Mouse (Mus musculus) C2C12 (cell line): Measurements from ENCODE around the gene Klf15. TPM values are rescaled to one million over a fixed set of nuclear protein-coding genes. Genes with fewer than 3 reads are reported as not detected.

Experiments
- H3K27me3 ChIP-seq: one replicate; pipeline ENCODE4 v1.6.1; 2011; ENCODE audit not compliant: control insufficient read depth, insufficient read depth, insufficient read length
- H3K36me3 ChIP-seq: one replicate; pipeline ENCODE4 v1.6.1; 2011; ENCODE audit not compliant: control insufficient read depth, insufficient read depth
- H3K4me3 ChIP-seq: one replicate; pipeline ENCODE4 v1.5.1; 2011; ENCODE audit warnings: mild to moderate bottlenecking, control low read depth; ENCODE audit not compliant: poor library complexity, insufficient read depth, severe bottlenecking
- H3K79me2 ChIP-seq: one replicate; pipeline ENCODE4 v1.6.1; 2011; ENCODE audit not compliant: control insufficient read depth, insufficient read depth
- H3K79me3 ChIP-seq: one replicate; pipeline ENCODE4 v1.6.1; 2011; ENCODE audit warnings: low read depth, control low read depth
- H3ac ChIP-seq: one replicate; pipeline ENCODE3; 2011; ENCODE audit warnings: low read depth; ENCODE audit not compliant: control insufficient read depth, insufficient read length
- CEBPB ChIP-seq: IDR thresholded peaks from one replicate; pipeline ENCODE4 v1.6.1; 2011; ENCODE audit warnings: low read depth, mild to moderate bottlenecking, control low read depth, moderate library complexity
- CTCF ChIP-seq: IDR thresholded peaks from one replicate; pipeline ENCODE4 v1.5.1; 2011; ENCODE audit not compliant: control insufficient read depth, insufficient read depth, insufficient read length
- FOSL1 ChIP-seq: IDR thresholded peaks from one replicate; pipeline ENCODE4 v1.8.0; 2011; ENCODE audit warnings: mild to moderate bottlenecking, low read length; ENCODE audit not compliant: poor library complexity, insufficient read depth, severe bottlenecking
- MAX ChIP-seq: IDR thresholded peaks from one replicate; pipeline ENCODE4 v1.6.1; 2011; ENCODE audit warnings: mild to moderate bottlenecking, control low read depth
- MYOD1 ChIP-seq: IDR thresholded peaks from one replicate; pipeline ENCODE4 v1.6.1; 2011; ENCODE audit warnings: low read depth; ENCODE audit not compliant: control insufficient read depth, insufficient read length
- MYOG ChIP-seq: IDR thresholded peaks from one replicate; pipeline ENCODE4 v1.6.1; 2011; ENCODE audit not compliant: control insufficient read depth, insufficient read length; ENCODE audit errors: extremely low read depth
- USF1 ChIP-seq: IDR thresholded peaks from one replicate; pipeline ENCODE4 v1.6.1; 2011; ENCODE audit warnings: low read depth, mild to moderate bottlenecking, control low read depth, moderate library complexity
- polyA plus RNA-seq: library from polyadenylated mRNA; unstranded; fragments of >200 nt; fragmentation: generic; extraction: Trizol; gene quantifications from one replicate; pipeline ENCODE4 v1.2.1, GENCODE M21; 2012; ENCODE audit warnings: missing spikeins

Gene Klf15
- polyA plus RNA-seq, 1 experiment, result not detected

DNA sequence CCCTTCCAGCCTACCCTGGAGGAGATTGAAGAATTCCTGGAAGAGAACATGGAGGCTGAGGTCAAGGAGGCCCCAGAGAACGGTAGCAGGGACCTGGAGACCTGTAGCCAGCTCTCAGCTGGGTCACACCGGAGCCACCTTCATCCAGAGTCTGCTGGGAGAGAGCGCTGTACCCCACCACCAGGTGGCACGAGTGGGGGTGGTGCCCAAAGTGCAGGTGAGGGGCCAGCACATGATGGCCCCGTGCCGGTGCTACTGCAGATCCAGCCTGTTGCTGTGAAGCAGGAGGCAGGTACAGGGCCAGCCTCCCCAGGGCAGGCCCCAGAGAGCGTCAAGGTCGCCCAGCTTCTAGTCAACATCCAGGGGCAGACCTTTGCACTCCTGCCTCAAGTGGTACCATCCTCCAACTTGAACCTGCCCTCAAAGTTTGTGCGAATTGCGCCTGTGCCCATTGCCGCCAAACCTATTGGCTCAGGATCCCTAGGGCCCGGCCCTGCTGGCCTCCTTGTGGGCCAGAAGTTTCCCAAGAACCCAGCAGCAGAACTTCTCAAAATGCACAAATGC, 4.6 kb downstream of the Klf15 start:
- no peaks in the 10 kb centered on the region for H3K36me3 ChIP-seq
- H3K27me3 ChIP-seq, result peaks cover 26% of the 10 kb centered on the region
- H3K79me3 ChIP-seq, result no peaks in the 10 kb centered on the region
- H3ac ChIP-seq, result no peak overlapping the region
- H3K79me2 ChIP-seq, result no peaks in the 10 kb centered on the region
- H3K4me3 ChIP-seq, result no peak overlapping the region
- no peak for TF ChIP-seq USF1
- no peak for TF ChIP-seq CEBPB
- TF ChIP-seq CTCF, result no peak
- TF ChIP-seq MAX, result no peak
- no peak for TF ChIP-seq FOSL1
- no peak for TF ChIP-seq MYOG
- no peak for TF ChIP-seq MYOD1

DNA sequence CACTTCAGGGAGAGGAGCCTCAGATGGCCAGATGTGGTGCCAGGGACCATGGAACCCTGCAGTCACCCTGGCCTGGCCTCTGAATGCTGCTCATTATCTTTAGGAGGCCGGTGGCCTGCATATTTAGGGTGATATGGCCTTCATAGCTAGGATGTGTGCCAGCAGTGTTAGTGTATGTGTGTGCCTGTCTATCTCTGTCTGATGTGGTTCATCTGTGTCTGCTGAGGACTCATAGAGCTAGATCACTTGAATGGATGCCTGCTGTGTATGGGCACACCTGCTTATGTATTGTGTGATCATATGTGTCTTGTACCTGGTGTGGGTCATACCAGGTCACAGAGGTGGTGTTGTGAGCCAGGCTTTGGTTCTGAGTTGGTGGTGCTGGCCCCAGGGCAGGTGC, 5.8 kb downstream of the Klf15 start:
- TF ChIP-seq FOSL1 (no peak), MAX (no peak), USF1 (no peak), MYOG (no peak), MYOD1 (no peak), CTCF (no peak), CEBPB (no peak)
- Histone ChIP-seq H3K4me3 (no peak overlapping the region), H3K36me3 (no peaks in the 10 kb centered on the region), H3K27me3 (peaks cover 24% of the 10 kb centered on the region), H3ac (no peak overlapping the region), H3K79me3 (no peaks in the 10 kb centered on the region), H3K79me2 (no peaks in the 10 kb centered on the region)

DNA sequence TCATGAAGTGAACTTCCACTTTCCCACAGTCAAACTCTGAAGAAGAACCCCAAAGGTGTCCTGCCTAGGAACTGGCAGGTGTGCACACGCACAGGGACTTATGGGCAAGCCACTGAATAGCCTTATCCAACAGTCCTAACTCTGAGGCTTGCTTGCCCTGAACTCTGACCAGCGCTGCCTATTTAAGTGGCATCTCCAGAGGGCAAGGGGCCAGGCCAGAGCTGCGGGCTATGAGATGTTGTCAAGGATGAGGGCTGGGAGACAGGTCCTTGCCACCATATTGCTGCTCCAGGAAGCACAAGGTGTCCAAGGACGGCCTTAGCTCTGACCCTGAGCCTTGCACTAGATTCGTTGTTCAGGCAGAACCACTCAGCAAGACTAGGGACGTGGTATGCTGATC, 6.7 kb downstream of the Klf15 start:
- no peaks in the 10 kb centered on the region for H3K79me2 ChIP-seq
- TF ChIP-seq CTCF (no peak), CEBPB (no peak), MYOG (no peak), MYOD1 (no peak), MAX (no peak), FOSL1 (no peak), USF1 (no peak)
- no peaks in the 10 kb centered on the region for H3K36me3 ChIP-seq
- H3K27me3 ChIP-seq, result peaks cover 24% of the 10 kb centered on the region
- no peaks in the 10 kb centered on the region for H3K79me3 ChIP-seq
- H3K4me3 ChIP-seq, result no peak overlapping the region
- no peak overlapping the region for H3ac ChIP-seq

DNA sequence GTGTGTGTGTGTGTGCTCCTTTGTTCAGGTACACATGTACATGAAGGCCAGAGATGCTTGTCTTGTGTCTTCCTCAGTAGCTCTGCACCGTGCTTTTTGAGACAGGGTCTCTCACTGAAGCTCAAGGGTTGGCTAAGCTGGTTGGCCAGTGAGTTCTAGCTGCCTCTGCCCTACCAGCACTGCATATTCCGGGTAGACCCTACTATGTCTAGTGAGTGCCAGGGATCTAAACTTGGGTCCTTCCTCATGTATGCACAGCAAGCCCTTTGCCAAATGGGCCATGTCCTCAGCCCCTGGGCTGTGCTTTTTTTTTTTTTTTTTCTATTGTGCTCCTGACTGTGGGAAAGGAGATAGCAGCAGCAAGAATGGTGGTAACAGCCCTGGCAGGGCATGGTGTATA, 7.9 kb downstream of the Klf15 start:
- TF ChIP-seq MYOG (no peak), FOSL1 (no peak), CEBPB (no peak), CTCF (no peak), MAX (no peak), USF1 (no peak), MYOD1 (no peak)
- Histone ChIP-seq H3ac (no peak overlapping the region), H3K27me3 (peaks cover 24% of the 10 kb centered on the region), H3K79me2 (no peaks in the 10 kb centered on the region), H3K36me3 (no peaks in the 10 kb centered on the region), H3K79me3 (no peaks in the 10 kb centered on the region), H3K4me3 (no peak overlapping the region)

DNA sequence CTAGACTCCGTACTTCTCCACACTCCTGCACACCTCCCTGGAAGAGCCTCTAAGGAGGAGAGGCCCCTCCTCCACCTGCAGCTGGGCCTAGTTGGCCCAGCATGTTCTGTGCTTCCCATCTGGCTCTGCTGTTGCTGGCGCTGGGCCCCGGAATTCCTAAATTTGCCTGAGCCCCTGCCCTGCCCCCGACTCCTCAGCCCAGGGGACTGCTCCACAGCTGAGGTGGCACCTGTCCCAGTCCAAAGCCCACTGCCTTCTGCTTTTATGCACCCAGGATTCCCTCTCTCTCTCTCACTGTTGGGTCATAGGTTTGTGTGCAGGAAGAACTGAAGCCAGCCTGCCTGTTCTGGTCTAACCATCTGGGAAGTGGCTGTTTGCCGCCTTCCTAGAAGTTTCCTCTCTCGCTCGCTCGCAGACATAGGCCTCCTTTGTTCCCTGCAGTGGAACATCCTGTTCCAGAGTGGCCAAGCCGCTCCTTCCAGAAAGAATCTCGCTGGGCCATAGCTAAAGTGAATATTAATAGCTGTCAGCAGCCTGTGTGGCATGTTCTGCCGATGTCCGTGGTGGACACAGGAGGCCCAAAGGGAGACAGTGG, 8.7 kb downstream of the Klf15 start:
- TF ChIP-seq FOSL1, result no peak
- no peak for TF ChIP-seq MAX
- no peak for TF ChIP-seq CEBPB
- no peak for TF ChIP-seq MYOG
- no peak for TF ChIP-seq CTCF
- no peak for TF ChIP-seq USF1
- TF ChIP-seq MYOD1, result no peak

DNA sequence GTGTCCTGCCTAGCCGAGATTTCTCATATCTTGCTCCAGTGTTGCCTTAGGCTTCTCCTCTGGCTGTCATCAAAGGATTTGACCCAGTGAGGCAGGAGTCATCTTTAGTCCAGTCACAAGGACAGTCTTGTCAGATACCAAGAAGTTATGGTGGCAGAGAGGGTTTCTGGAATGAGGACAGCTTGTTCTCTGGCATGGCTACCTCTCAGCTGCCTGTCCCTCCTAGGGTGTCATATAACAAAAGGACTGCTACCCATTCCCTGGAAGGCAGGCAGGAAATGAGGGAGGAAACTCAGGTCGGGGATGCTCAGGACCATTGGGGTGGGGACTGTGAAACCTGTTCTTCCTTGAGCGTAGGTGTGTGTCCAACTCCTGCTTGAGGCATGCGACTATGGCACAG, 9.7 kb downstream of the Klf15 start:
- H3ac ChIP-seq, result no peak overlapping the region
- H3K79me2 ChIP-seq, result no peaks in the 10 kb centered on the region
- TF ChIP-seq MYOD1, result no peak
- no peak for TF ChIP-seq FOSL1
- TF ChIP-seq CEBPB, result no peak
- TF ChIP-seq MAX, result no peak
- no peak for TF ChIP-seq MYOG
- no peak for TF ChIP-seq USF1
- TF ChIP-seq CTCF, result no peak
- H3K79me3 ChIP-seq, result no peaks in the 10 kb centered on the region
- H3K36me3 ChIP-seq, result no peaks in the 10 kb centered on the region
- no peak overlapping the region for H3K4me3 ChIP-seq
- H3K27me3 ChIP-seq, result peaks cover 21% of the 10 kb centered on the region

More for the DNA sequence above, 8.7 kb downstream of the Klf15 start:
- no peaks in the 10 kb centered on the region for H3K36me3 ChIP-seq
- H3ac ChIP-seq, result no peak overlapping the region
- no peak overlapping the region for H3K4me3 ChIP-seq
- no peaks in the 10 kb centered on the region for H3K79me3 ChIP-seq
- H3K27me3 ChIP-seq, result peaks cover 24% of the 10 kb centered on the region
- H3K79me2 ChIP-seq, result no peaks in the 10 kb centered on the region
